Mouse (Mus musculus): ENCODE measurements around the gene Olfr1054.
"Not testable (repeated sequence)": the region's sequence is repeated elsewhere in the genome, so short reads cannot be mapped to it uniquely, and the experiment has no call there.

Gene Olfr1054

DNA sequence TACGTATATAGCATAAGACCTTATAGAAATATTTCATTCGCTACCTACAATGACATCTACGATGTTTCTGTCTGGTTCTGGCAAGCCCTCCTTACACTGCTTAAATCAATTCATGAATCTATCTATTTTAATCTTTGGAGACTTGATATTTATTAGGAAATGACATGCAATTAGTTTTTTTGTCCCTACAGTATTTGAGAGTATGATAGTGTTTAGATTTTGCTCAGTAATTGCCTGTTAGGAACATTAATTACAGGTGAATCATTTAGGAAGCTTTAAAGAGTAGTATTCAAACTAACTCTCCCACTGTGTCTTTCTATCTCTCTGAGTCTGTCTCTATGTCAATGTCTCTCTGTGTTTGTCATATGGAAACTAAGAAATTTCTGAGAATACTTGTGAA, at the start of gene Olfr1054:
TSS of gene Olfr1054 (minus strand) at position 101 of the 400 bp plus-strand sequence.
- DNase-seq (ENCODE audit: low spot score), result no peak

DNA sequence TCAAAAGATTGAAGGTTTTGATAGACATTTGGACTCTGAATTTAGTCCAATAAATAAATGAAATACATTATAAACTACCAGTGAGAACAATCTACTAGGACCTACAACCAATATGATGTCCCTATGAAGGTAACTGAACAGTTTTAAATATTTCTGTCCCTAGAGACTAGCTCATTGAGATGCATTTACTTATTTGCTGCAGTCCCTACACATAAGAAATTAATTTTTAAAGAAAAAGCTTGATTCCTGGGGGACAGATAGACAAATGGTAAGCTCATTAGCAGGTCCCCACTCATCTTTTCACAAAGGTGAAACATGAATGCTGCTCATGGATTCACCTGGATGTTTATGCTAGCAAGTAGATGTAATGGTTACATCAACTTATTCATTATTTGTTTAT, 43.1 kb upstream of the Olfr1054 start, which contains the start of gene Olfr1057:
TSS of gene Olfr1057 (minus strand) at position 101 of the 400 bp plus-strand sequence.
- DNase-seq (ENCODE audit: low spot score), result no peak

DNA sequence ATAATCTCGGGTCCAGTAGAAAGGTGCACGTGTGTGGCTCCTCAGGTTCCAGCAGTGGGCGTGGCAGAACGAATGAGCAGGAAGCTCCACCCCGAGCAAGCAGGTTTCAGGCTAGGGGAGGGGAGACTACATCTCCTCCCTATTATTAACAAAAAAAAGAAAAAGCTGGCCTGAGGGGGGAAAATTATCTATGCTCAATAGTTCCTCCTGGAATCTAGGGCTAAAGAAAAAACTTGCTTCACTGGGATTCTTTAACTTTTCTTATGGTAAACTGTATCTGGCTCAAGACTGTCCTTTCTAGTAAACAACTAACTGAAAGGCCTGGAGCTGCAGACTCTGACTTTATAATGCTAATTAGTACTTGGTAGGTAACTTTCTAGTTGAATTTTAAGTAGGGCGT, 31.1 kb upstream of the Olfr1054 start:
- DNase-seq (ENCODE audit: low spot score), result not testable (repeated sequence)

DNA sequence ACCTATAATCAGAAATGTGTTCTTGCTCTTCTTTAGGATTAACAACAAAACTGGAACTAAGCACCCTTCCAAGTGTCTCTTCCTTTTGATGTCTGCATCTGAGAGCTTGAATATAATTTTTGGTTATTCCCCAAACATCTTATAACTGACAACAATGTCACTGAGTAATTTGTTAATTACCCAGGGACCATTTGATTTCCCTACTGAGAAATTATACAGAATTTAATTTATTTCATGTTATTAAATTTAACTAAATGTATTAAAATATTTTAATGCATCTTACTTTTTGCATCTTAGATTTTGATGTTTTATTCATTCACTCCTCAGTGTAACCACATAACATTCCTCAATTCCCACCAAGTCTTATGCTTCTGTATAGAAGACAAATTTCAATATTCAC, 27.1 kb upstream of the Olfr1054 start, which contains the start of gene Olfr1056:
TSS of gene Olfr1056 (minus strand) at position 101 of the 400 bp plus-strand sequence.
- no peak for DNase-seq (ENCODE audit: low spot score)

DNA sequence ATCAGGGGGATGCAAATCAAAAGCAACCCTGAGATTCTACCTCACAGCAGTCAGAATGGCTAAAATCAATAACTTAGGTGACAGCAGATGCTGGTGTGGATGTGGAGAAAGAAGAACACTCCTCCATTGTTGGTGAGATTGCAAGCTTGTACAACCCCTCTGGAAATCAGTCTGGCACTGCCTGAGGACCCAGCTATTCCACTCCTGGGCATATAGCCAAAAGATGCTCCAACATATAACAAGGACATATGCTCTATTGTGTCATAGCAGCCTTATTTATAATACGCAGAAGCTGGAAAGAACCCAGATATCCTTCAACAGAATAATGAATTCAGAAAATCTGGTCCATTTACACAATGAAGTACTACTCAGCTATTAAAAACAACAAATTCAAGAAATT, 16.5 kb upstream of the Olfr1054 start:
- DNase-seq (ENCODE audit: low spot score), result not testable (repeated sequence)

DNA sequence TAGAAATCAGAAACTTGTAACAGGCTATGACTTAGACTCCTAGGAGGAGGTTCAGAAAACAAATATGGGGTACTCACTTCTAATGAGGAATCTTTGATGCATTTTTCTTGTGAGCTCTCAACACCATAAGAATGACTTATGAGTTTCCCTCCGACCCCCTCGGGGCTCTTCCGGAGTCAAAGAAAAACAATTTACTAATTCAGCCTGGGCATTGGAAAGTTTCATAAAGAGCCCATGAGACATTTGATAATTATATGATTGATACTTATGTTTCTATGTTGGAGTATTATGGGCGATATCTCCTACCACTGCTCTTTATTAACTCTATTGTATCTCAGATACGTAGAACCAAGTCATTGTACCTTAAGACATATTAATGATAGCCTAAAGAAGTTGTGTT, 15.0 kb upstream of the Olfr1054 start, which contains the start of gene Olfr1055:
TSS of gene Olfr1055 (minus strand) at position 101 of the 400 bp plus-strand sequence.
- DNase-seq (ENCODE audit: low spot score), result no peak

DNA sequence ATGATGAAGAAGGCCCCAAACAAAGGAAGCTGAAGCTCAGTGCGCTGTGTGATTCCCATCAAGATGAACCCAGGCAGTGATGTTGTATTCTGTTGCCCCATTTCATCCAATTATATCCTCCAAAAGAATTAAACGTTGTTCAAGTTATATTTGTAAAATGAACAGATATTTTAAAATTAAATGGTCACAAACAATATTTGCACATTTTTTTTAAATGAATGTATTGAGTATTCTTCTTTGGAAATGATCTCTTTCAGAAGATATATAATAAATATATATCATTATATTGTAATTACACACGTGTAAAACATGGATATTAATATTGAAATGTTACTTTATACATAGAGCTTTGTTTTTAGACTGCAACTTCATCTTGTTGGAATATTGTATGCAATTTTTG, 20.0 kb downstream of the Olfr1054 start, which contains the start of gene Olfr1053:
TSS of gene Olfr1053 (minus strand) at position 101 of the 400 bp plus-strand sequence.
- DNase-seq (ENCODE audit: low spot score), result no peak

DNA sequence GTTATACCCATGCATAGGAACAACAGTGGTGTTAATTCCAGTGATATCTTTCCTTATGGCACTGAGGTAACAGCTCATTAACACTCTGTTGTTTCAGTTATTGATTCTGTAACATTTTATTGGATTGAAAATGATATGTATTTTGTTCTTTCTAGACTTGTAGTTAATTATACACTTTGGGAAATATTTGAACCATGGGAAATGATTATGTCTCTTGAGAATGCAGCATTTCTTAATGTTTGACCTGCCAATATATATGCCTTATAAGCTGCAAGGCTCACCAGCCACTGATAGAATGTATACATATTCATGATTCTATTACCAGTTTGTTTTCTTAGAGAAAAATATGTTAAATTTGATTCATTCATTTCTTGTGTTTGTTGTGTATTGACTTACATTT, 43.1 kb downstream of the Olfr1054 start, which contains the start of gene Olfr1052:
TSS of gene Olfr1052 (plus strand) at position 301 of the 400 bp plus-strand sequence.
- no peak for DNase-seq (ENCODE audit: low spot score)

All from MN1 (cell line).